Mouse (Mus musculus) thymus, postnatal 25 days (tissue): ENCODE results near the gene Ccnh.
"Not testable (repeated sequence)": the region's sequence is repeated elsewhere in the genome, so short reads cannot be mapped to it uniquely, and the experiment has no call there.

ENCODE experiments used
- DNase-seq: peaks from one replicate; pipeline ENCODE4 v3.0.0; 2022

Gene Ccnh

GRCm38 (mm10) chr13:85188903-85189643 lies at the start of gene Ccnh:
Gene Ccnh, plus strand, starts transcription at chr13:85189408.
- peak; percentile 90 for DNase-seq

DNA sequence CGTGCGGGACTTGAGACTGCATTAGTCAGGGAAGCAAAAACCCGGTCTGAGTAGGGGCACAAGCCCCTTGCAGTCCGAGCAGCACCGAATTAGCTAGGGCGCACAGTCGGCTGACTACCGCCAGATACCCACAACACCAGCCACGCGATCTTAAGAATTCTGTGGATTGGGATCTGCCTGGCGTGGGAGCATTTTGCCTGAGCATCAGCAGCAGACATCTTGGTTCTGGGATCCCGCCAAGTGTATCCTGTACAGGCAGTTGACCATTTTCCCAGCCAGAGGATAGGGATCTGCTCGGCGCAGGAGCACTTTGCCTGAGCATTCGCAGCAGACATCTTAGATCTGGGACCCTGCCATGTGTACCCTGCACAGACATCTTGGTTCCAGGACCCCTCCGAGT lies 45.8 kb upstream of the Ccnh start:
- DNase-seq: not testable (repeated sequence)

DNA sequence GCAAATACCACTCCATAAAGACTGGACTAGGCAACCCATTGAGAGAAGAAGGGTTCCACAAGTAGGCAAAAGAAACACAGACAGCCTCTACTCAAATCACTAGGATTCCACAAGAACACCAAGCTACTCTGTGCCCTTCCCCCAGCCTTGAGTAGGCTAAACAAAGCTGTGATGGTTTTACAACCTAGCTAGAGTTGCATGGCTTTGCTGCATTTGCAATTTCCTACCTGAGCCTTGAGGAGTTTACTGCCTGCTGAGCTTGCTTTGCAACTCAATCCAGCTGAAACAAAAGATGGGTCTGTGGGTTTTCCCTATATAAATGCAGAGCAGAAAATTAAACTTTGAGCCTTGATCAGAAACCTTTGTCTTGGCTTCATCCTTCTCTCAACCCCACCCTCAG lies 42.7 kb upstream of the Ccnh start:
- no peak for DNase-seq

DNA sequence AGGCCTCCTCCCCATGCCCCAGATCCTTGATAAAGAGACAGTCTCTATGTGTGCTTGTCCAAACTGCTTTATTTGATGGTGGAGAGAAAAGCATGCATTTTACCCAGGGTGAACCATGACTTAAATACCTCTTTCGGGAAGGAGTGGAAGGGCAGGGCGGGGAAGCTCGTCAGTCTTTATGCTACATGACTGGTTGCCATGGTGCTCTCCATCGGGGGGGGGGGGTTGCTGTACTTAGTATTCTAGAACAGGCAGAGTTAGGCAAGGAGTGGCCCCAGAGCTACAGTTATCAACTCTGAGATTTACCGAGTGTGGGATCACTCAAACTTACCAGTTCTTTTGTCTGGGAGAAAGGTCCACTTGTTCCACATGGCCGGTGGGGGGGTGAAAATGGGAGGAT lies 34.5 kb upstream of the Ccnh start:
- no peak for DNase-seq

- no peak for DNase-seq
Observed at GRCm38 (mm10) chr13:85159971-85160370, 29.2 kb upstream of the Ccnh start.

GRCm38 (mm10) chr13:85164512-85165124 lies 24.6 kb upstream of the Ccnh start:
- DNase-seq: no peak

DNA sequence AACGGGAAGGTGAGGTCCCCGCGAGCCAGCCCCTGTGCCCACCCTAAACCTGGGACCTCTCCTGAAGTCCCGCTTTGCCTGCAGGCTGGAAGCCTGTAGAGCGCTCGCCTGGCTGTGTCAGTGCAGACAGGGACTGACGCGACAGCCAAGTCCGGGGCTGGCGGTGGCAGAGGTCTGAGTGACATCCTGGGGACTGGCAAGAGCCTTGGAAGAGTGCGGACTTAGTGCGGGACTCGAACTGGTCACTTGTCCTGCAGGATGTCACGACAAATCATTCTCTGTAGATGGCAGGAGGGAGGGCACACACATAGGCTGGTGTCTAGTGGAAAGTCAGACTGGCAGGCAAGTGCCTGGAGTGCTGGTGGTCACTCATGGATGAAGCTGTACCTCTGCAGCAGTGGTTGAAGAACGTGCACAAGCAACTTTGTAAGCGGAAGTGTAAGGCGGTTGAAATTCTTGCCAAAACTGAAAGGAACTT lies 475 bp downstream of the Ccnh start:
- DNase-seq: no peak

DNA sequence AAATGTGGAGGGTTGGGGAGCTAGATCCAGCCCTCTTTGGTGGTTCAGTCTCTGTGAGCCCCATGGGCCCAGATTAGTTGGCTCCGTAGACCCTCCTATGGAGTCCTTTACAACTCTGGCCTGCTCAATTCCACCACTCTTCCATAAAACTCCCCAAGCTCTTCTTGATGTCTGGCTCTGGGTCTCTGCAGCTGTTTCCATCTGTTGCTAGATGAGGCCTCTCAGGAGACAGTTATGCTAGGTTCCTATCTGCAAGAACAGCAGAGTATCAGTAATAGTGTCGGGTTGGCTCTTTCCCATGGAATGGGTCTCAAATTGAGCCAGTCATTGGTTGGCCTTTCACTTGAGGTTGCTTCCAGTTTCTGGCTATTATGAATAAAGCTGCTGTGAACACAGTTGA lies 2.0 kb downstream of the Ccnh start:
- DNase-seq: no peak

GRCm38 (mm10) chr13:85207493-85207892 lies 18.3 kb downstream of the Ccnh start:
- DNase-seq: no peak

DNA sequence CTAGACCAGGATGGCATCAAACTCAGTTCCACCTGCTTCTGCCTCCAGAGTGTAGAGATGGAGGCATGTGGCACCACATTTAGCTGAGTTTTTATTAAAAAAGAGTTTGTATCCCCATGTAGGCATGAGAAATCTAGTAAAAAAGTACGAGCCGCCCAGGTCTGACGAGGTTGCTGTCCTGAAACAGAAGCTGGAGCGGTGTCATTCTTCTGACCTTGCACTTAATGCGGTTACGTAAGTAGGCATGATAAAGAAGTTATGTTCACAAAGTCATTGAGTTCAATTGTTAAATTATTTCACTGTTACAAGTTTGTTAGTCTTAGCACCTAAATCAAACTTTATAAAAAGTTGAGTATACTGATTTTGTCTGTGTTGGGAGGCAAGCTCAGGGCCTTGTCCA lies 19.4 kb downstream of the Ccnh start:
- no peak for DNase-seq

DNA sequence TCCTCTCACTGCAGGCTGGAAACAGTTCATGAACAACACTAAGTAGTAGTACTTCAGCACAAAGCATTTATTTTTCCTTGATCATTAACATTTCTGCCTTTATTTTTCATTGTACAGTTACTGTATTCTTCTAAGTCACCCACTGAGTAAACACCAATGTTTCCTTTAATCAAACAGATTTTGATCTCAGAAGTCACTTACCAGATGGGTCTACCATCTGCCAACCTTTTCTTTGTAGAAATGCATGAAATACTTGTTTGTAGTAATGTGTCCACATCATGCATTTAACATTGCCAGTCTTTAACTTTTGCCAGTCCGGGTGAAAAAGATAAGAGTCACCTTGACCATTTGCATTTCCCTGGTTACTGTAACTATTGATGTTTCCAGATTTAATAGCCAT lies 21.1 kb downstream of the Ccnh start:
- no peak for DNase-seq

GRCm38 (mm10) chr13:85218656-85219055 lies 29.4 kb downstream of the Ccnh start:
- DNase-seq: no peak

DNA sequence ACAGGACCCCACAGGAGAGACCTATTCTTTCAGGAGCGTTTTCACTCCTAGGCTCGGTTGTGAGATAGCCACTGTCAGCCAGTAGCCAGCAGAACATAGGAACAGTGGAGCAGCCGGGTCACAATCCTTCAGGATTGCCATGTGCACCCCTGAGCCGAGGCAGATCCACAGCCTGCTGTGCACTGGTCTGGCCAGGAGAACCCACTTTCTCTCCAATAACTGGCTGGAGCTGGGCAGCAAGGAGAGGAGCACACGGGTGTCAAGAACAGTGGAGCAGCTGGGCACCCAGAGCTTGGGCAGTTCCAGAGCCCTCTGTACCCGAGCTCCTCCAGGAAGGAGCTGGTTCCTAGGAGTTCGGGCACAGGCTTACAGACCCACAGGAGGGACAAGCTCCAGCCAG lies 49.6 kb downstream of the Ccnh start:
- DNase-seq: no peak
